Comparison of ENCODE assay signal across 30 mouse cellular contexts in genomic region chr8:43163255-43163654, GRCm38 (mm10). TPM values are rescaled to one million over a fixed set of nuclear protein-coding genes. Genes with fewer than 3 reads are reported as not detected.
DNase-seq lines count a peak whose midpoint lies in the region; ATAC-seq lines count a peak whose summit lies in the region.
"Had no signal": no experiment of that assay in that cellular context is flagged by ENCODE, and none has a peak within 500 bp of the region (broad histone marks: within the 10 kb centered on the region; RNA-seq: fewer than 3 reads in every experiment).

No protein-coding gene starts in this region.

- no peaks in the 10 kb centered on the region for H3K9me3 ChIP-seq in heart, embryonic 10.5 days
- no peaks in the 10 kb centered on the region for H3K9me3 ChIP-seq in midbrain, embryonic 13.5 days
- H3K9me3 ChIP-seq in midbrain, embryonic 10.5 days (replicated peaks), result no peaks in the 10 kb centered on the region; the same call in 1 of the 2 replicates
- H3K9me3 ChIP-seq: embryonic facial prominence, embryonic 13.5 days; embryonic facial prominence, embryonic 15.5 days; forebrain, embryonic 10.5 days; forebrain, embryonic 12.5 days had no signal

- no peaks in the 10 kb centered on the region for H3K36me3 ChIP-seq in heart, embryonic 10.5 days
- H3K36me3 ChIP-seq in midbrain, embryonic 13.5 days, result no peaks in the 10 kb centered on the region
- H3K36me3 ChIP-seq in midbrain, embryonic 10.5 days, result no peaks in the 10 kb centered on the region
- H3K36me3 ChIP-seq: embryonic facial prominence, embryonic 13.5 days; embryonic facial prominence, embryonic 15.5 days; forebrain, embryonic 10.5 days; forebrain, embryonic 12.5 days; G1E had no signal

- 0 out of 2 replicates have a peak, but pooled peaks have one; percentile 24 for ATAC-seq in midbrain, embryonic 13.5 days
- ATAC-seq in hematopoietic stem cell, adult 5-6 weeks (replicated peaks in 1 of 2; ENCODE audit: insufficient read depth in 1 of 2, low FRiP score in 2 of 2, low TSS enrichment in 1 of 2, low read depth in 1 of 2, poor library complexity in 2 of 2, severe bottlenecking in 2 of 2), result peak; percentile 63 to 72
- ATAC-seq: activated CD4-positive, CD25-positive, alpha-beta regulatory T cell, adult 4 months; CD4-positive, CD25-positive, alpha-beta regulatory T cell, adult 4 months; forebrain, embryonic 14.5 days; Patski had no signal

- no peaks in the 10 kb centered on the region for H3K27me3 ChIP-seq in heart, embryonic 10.5 days (ENCODE audit: insufficient read depth, poor library complexity, severe bottlenecking)
- no peaks in the 10 kb centered on the region for H3K27me3 ChIP-seq in midbrain, embryonic 13.5 days
- H3K27me3 ChIP-seq in midbrain, embryonic 10.5 days (ENCODE audit: low read depth, poor library complexity, severe bottlenecking), result no peaks in the 10 kb centered on the region
- H3K27me3 ChIP-seq: CH12.LX; embryonic facial prominence, embryonic 13.5 days; embryonic facial prominence, embryonic 15.5 days; forebrain, embryonic 12.5 days; Patski had no signal

- 71% methylated on average over 11 of the region's 11 CpGs for WGBS in heart, embryonic 10.5 days
- WGBS in midbrain, embryonic 13.5 days, result 87% methylated on average over 11 of the region's 11 CpGs
- 86% methylated on average over 11 of the region's 11 CpGs for WGBS in midbrain, embryonic 10.5 days

- H3K9ac ChIP-seq in midbrain, embryonic 13.5 days (replicated peaks), result no peak overlapping the region
- H3K9ac ChIP-seq: embryonic facial prominence, embryonic 13.5 days; embryonic facial prominence, embryonic 15.5 days; forebrain, embryonic 12.5 days had no signal

- no peak overlapping the region for H3K4me3 ChIP-seq in heart, embryonic 10.5 days
- H3K4me3 ChIP-seq in midbrain, embryonic 13.5 days (replicated peaks), result no peak overlapping the region
- no peak overlapping the region for H3K4me3 ChIP-seq in midbrain, embryonic 10.5 days
- H3K4me3 ChIP-seq: embryonic facial prominence, embryonic 13.5 days; embryonic facial prominence, embryonic 15.5 days; erythroblast, embryonic 14.5 days; forebrain, embryonic 10.5 days; forebrain, embryonic 12.5 days had no signal

- H3K27ac ChIP-seq in heart, embryonic 10.5 days, result no peak overlapping the region
- no peak overlapping the region for H3K27ac ChIP-seq in midbrain, embryonic 13.5 days
- no peak overlapping the region for H3K27ac ChIP-seq in midbrain, embryonic 10.5 days (replicated peaks)
- H3K27ac ChIP-seq: embryonic facial prominence, embryonic 13.5 days; embryonic facial prominence, embryonic 15.5 days; forebrain, embryonic 10.5 days; forebrain, embryonic 12.5 days had no signal

- DNase-seq in heart, adult 11 months, result peak; percentile 84
- DNase-seq in heart, embryonic 10.5 days (ENCODE audit: low spot score), result no peak
- no peak for DNase-seq in midbrain, embryonic 10.5 days (ENCODE audit: low spot score)
- DNase-seq in gastrocnemius, postnatal 4 days (ENCODE audit: low spot score in 2 of 2), result no peak
- DNase-seq in layer of hippocampus, postnatal 36 days, result no peak
- DNase-seq: adrenal gland, adult 8-10 months; adrenal gland, postnatal 14 days; adrenal gland, postnatal 36 days; B cell, adult 2 months; cerebellum, adult 11-12 months; cerebellum, adult 2 months; cerebellum, adult 9-10 months; cerebellum, postnatal 10 days; cerebellum, postnatal 25 days; embryo, embryonic 11 days had no signal

- H3K4me1 ChIP-seq in heart, embryonic 10.5 days, result no peaks in the 10 kb centered on the region
- no peaks in the 10 kb centered on the region for H3K4me1 ChIP-seq in midbrain, embryonic 13.5 days (replicated peaks)
- no peaks in the 10 kb centered on the region for H3K4me1 ChIP-seq in midbrain, embryonic 10.5 days
- H3K4me1 ChIP-seq: embryonic facial prominence, embryonic 13.5 days; embryonic facial prominence, embryonic 15.5 days; forebrain, embryonic 10.5 days; forebrain, embryonic 12.5 days had no signal

- no peak overlapping the region for H3K4me2 ChIP-seq in midbrain, embryonic 13.5 days (replicated peaks)
- H3K4me2 ChIP-seq: embryonic facial prominence, embryonic 13.5 days; embryonic facial prominence, embryonic 15.5 days; forebrain, embryonic 12.5 days had no signal

RNA-seq across cellular contexts. Expression of gene Triml2, which starts 17.1 kb away (rescaled TPM):
- not detected in 2 replicates for polyA plus RNA-seq in heart, embryonic 10.5 days (2016; fragmentation: Nextera tagmentation; extraction: Ambion mirVana)
- polyA plus RNA-seq in midbrain, embryonic 13.5 days (2015; fragmentation: Nextera tagmentation; extraction: Ambion mirVana), result 0.07 TPM in 1 of 2 replicates, not detected in the other
- not detected in 2 replicates for polyA plus RNA-seq in midbrain, embryonic 10.5 days (2016; fragmentation: Nextera tagmentation; extraction: Ambion mirVana)
- not detected in 2 replicates for total RNA-seq in hematopoietic stem cell, adult 5-6 weeks (2017)
- not detected for total RNA-seq in gastrocnemius, postnatal 4 days (2021)
- not detected for total RNA-seq in layer of hippocampus, postnatal 36 days (2021)
- total RNA-seq: adrenal gland, adult 18-20 months; adrenal gland, adult 8-10 months; adrenal gland, postnatal 14 days; adrenal gland, postnatal 36 days; CH12.LX had no signal
- polyA plus RNA-seq: activated CD4-positive, CD25-positive, alpha-beta regulatory T cell, adult 4 months; CD4-positive, CD25-positive, alpha-beta regulatory T cell, adult 4 months; cerebellum, adult 2 months; embryonic facial prominence, embryonic 11.5 days; embryonic facial prominence, embryonic 13.5 days; embryonic facial prominence, embryonic 15.5 days; erythroblast, embryonic 14.5 days; forebrain, embryonic 10.5 days; forebrain, embryonic 12.5 days; forebrain, embryonic 14.5 days; G1E had no signal

RNA-seq across cellular contexts. Expression of gene Triml1, which starts 22.0 kb away (rescaled TPM):
- polyA plus RNA-seq in heart, embryonic 10.5 days (2016; fragmentation: Nextera tagmentation; extraction: Ambion mirVana), result not detected in 2 replicates
- not detected in 2 replicates for polyA plus RNA-seq in midbrain, embryonic 13.5 days (2015; fragmentation: Nextera tagmentation; extraction: Ambion mirVana)
- polyA plus RNA-seq in midbrain, embryonic 10.5 days (2016; fragmentation: Nextera tagmentation; extraction: Ambion mirVana), result not detected in 2 replicates
- total RNA-seq in hematopoietic stem cell, adult 5-6 weeks (2017), result not detected in 2 replicates
- not detected for total RNA-seq in gastrocnemius, postnatal 4 days (2021)
- not detected for total RNA-seq in layer of hippocampus, postnatal 36 days (2021)
- total RNA-seq: adrenal gland, adult 18-20 months; adrenal gland, adult 8-10 months; adrenal gland, postnatal 14 days; adrenal gland, postnatal 36 days; CH12.LX had no signal
- polyA plus RNA-seq: activated CD4-positive, CD25-positive, alpha-beta regulatory T cell, adult 4 months; CD4-positive, CD25-positive, alpha-beta regulatory T cell, adult 4 months; cerebellum, adult 2 months; embryonic facial prominence, embryonic 11.5 days; embryonic facial prominence, embryonic 13.5 days; embryonic facial prominence, embryonic 15.5 days; erythroblast, embryonic 14.5 days; forebrain, embryonic 10.5 days; forebrain, embryonic 12.5 days; forebrain, embryonic 14.5 days; G1E; Patski had no signal
